Comparison of ENCODE assay signal across 14 mouse cellular contexts in genomic region chr1:122169547-122169946, GRCm38 (mm10).
DNase-seq lines count a peak whose midpoint lies in the region; ATAC-seq and TF ChIP-seq lines count a peak whose summit lies in the region.
"Had no signal": no experiment of that assay in that cellular context is flagged by ENCODE, and none has a peak within 500 bp of the region (broad histone marks: within the 10 kb centered on the region; RNA-seq: fewer than 3 reads in every experiment).

No protein-coding gene starts in this region.

- H3K27ac ChIP-seq in forebrain, postnatal 0 days (ENCODE audit: low read depth, low read length) = no peak overlapping the region
- H3K27ac ChIP-seq in forebrain, embryonic 15.5 days (replicated peaks) = no peak overlapping the region
- H3K27ac ChIP-seq in layer of hippocampus, adult 2 months = no peak overlapping the region
- no peak overlapping the region for H3K27ac ChIP-seq in thymus, adult 2 months (ENCODE audit: control insufficient read depth, insufficient read depth, low read length)
- H3K27ac ChIP-seq: embryonic facial prominence, embryonic 12.5 days; forebrain, embryonic 12.5 days; limb, embryonic 12.5 days; midbrain, embryonic 13.5 days had no signal

- no peak for TF ChIP-seq POLR2A in thymus, adult 2 months (IDR thresholded peaks at IDR 0.05; ENCODE audit: control insufficient read depth, extremely low read depth, insufficient read depth, low read length, poor library complexity)

- no peak overlapping the region for H3K4me3 ChIP-seq in forebrain, postnatal 0 days (ENCODE audit: low read depth, low read length)
- H3K4me3 ChIP-seq in forebrain, embryonic 15.5 days = no peak overlapping the region
- H3K4me3 ChIP-seq in layer of hippocampus, adult 2 months = no peak overlapping the region
- H3K4me3 ChIP-seq in thymus, adult 2 months (ENCODE audit: control insufficient read depth, insufficient read depth, low read length) = no peak overlapping the region
- H3K4me3 ChIP-seq: embryonic facial prominence, embryonic 12.5 days; forebrain, embryonic 12.5 days; limb, embryonic 12.5 days; midbrain, embryonic 13.5 days had no signal

- no peak overlapping the region for H3K4me2 ChIP-seq in forebrain, postnatal 0 days (ENCODE audit: low read depth)
- H3K4me2 ChIP-seq in forebrain, embryonic 15.5 days (replicated peaks) = no peak overlapping the region
- H3K4me2 ChIP-seq: embryonic facial prominence, embryonic 12.5 days; forebrain, embryonic 12.5 days; limb, embryonic 12.5 days; midbrain, embryonic 13.5 days had no signal

- H3K4me1 ChIP-seq in forebrain, postnatal 0 days (ENCODE audit: insufficient read depth) = no peaks in the 10 kb centered on the region
- H3K4me1 ChIP-seq in forebrain, embryonic 15.5 days = no peaks in the 10 kb centered on the region
- H3K4me1 ChIP-seq in thymus, adult 2 months (replicated peaks; ENCODE audit: control insufficient read depth, insufficient read depth, low read length) = no peaks in the 10 kb centered on the region
- H3K4me1 ChIP-seq: embryonic facial prominence, embryonic 12.5 days; forebrain, embryonic 12.5 days; limb, embryonic 12.5 days; midbrain, embryonic 13.5 days had no signal

- H3K27me3 ChIP-seq in forebrain, postnatal 0 days (ENCODE audit: insufficient read depth, low read length) = no peaks in the 10 kb centered on the region
- H3K27me3 ChIP-seq in forebrain, embryonic 15.5 days = no peaks in the 10 kb centered on the region
- H3K27me3 ChIP-seq in thymus, adult 2 months (ENCODE audit: control insufficient read depth, insufficient read depth, low read length) = no peaks in the 10 kb centered on the region
- H3K27me3 ChIP-seq: CH12.LX; embryonic facial prominence, embryonic 12.5 days; forebrain, embryonic 12.5 days; limb, embryonic 12.5 days; midbrain, embryonic 13.5 days had no signal

- H3K9ac ChIP-seq in forebrain, postnatal 0 days = no peak overlapping the region
- H3K9ac ChIP-seq in forebrain, embryonic 15.5 days (replicated peaks) = no peak overlapping the region
- H3K9ac ChIP-seq: embryonic facial prominence, embryonic 12.5 days; forebrain, embryonic 12.5 days; limb, embryonic 12.5 days; midbrain, embryonic 13.5 days had no signal

- no peaks in the 10 kb centered on the region for H3K9me3 ChIP-seq in forebrain, postnatal 0 days (ENCODE audit: low read length)
- H3K9me3 ChIP-seq in forebrain, embryonic 15.5 days = no peaks in the 10 kb centered on the region
- H3K9me3 ChIP-seq: embryonic facial prominence, embryonic 12.5 days; forebrain, embryonic 12.5 days; limb, embryonic 12.5 days; midbrain, embryonic 13.5 days had no signal

- ATAC-seq in forebrain, postnatal 0 days = no peak
- ATAC-seq in forebrain, embryonic 15.5 days (replicated peaks) = no peak
- no peak for ATAC-seq in megakaryocyte-erythroid progenitor cell, adult 5-6 weeks (replicated peaks; ENCODE audit: low FRiP score, low TSS enrichment, poor library complexity, severe bottlenecking)
- ATAC-seq: inflammation-experienced regulatory T-cells, adult 6 months; midbrain, embryonic 13.5 days had no signal

- 88% methylated on average over 2 of the region's 2 CpGs for WGBS in forebrain, postnatal 0 days
- WGBS in forebrain, embryonic 15.5 days = 84% methylated on average over 2 of the region's 2 CpGs
- 67% methylated on average over 2 of the region's 2 CpGs for WGBS in thymus, adult 2 months

- TF ChIP-seq CTCF in forebrain, postnatal 0 days (IDR thresholded peaks at IDR 0.05; ENCODE audit: low read depth) = peak; percentile 24; the same call in 1 of the 2 replicates
- peak; percentile 43 for TF ChIP-seq CTCF in layer of hippocampus, adult 2 months (conservative IDR thresholded peaks at IDR 0.05)
- no peak for TF ChIP-seq CTCF in thymus, adult 2 months (IDR thresholded peaks at IDR 0.05; ENCODE audit: borderline replicate concordance, control insufficient read depth, extremely low read depth, insufficient read depth, low read length, poor library complexity)

- DNase-seq in forebrain, postnatal 0 days = no peak
- DNase-seq in layer of hippocampus, adult 2 months (ENCODE audit: low spot score in 2 of 2) = no peak
- no peak for DNase-seq in layer of hippocampus, adult 9-10 months (ENCODE audit: low spot score)
- DNase-seq in thymus, postnatal 4 days = peak; percentile 49
- no peak for DNase-seq in thymus, adult 2 months
- DNase-seq: gastrocnemius, postnatal 25 days had no signal

- H3K36me3 ChIP-seq in forebrain, postnatal 0 days (ENCODE audit: insufficient read depth) = no peaks in the 10 kb centered on the region
- H3K36me3 ChIP-seq in forebrain, embryonic 15.5 days = no peaks in the 10 kb centered on the region
- no peaks in the 10 kb centered on the region for H3K36me3 ChIP-seq in thymus, adult 2 months (ENCODE audit: control insufficient read depth, insufficient read depth, low read length)
- H3K36me3 ChIP-seq: embryonic facial prominence, embryonic 12.5 days; forebrain, embryonic 12.5 days; limb, embryonic 12.5 days; midbrain, embryonic 13.5 days had no signal
